Mouse (Mus musculus) G1E (cell line): ENCODE data around the gene Nlrp1b.

ENCODE experiments used
- CTCF ChIP-seq: IDR thresholded peaks from 2 replicates; pipeline ENCODE4 v1.5.1; 2012; ENCODE audit warnings: low read depth, low read length, inconsistent platforms, mixed read lengths
- POLR2AphosphoS5 ChIP-seq: IDR thresholded peaks from 2 replicates; pipeline ENCODE4 v1.6.1; 2012; ENCODE audit warnings: low read depth, low read length, inconsistent platforms; ENCODE audit not compliant: insufficient replicate concordance
- TAL1 ChIP-seq: conservative IDR thresholded peaks from 2 replicates; pipeline ENCODE4 v1.6.1; 2012; ENCODE audit warnings: low read depth, low read length, inconsistent platforms, mixed read lengths

DNA sequence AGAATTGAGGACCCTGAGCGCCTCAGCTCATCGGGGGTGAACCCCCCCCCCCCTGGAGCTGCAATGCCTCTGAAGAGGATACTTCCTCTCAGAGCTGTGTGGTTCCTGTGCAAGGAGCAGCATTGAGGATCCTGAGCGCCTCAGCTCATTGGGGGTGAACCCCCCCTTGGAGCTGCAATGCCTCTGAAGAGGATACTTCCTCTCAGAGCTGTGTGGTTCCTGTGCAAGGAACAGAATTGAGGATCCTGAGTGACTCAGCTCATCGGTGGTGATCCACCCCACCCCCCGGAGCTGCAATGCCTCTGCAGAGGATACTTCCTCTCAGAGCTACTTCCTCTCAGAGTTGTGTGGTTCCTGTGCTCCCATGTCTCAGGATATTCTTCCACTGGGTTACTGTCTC is 20.8 kb upstream of the Nlrp1b start:
- TF ChIP-seq TAL1, result no peak
- TF ChIP-seq POLR2AphosphoS5, result no peak
- no peak for TF ChIP-seq CTCF
